Mouse (Mus musculus) heart, embryonic 16.5 days (tissue): ENCODE measurements at regions not wholly inside any gene's neighbourhood (a gene's known extent, or its start where the extent isn't known, plus 50 kb on each side); places are given as distances from the start of the nearest gene placed in this dataset.

Experiments
- ATAC-seq: fragments of 200-750 bp; cut with Nextera tagmentation; replicated peaks from 2 replicates; pipeline ENCODE4 v1.8.0; 2017; ENCODE audit warnings: moderate number of reproducible peaks; ENCODE audit not compliant: insufficient read depth, low FRiP score; ENCODE audit errors: extremely low read depth
- H3K27ac ChIP-seq: fragments of 300-500 bp; sonication (generic); 2 replicates; pipeline ENCODE4 v1.5.1; 2014; ENCODE audit warnings: mild to moderate bottlenecking, low read length, control low read depth, moderate library complexity
- H3K27me3 ChIP-seq: fragments of 300-500 bp; sonication (generic); 2 replicates; pipeline ENCODE4 v1.6.1; 2014; ENCODE audit warnings: low read length, mixed read lengths; ENCODE audit not compliant: control insufficient read depth, insufficient read depth
- H3K36me3 ChIP-seq: fragments of 300-500 bp; sonication (generic); 2 replicates; pipeline ENCODE4 v1.6.1; 2014; ENCODE audit not compliant: control insufficient read depth, insufficient read depth
- H3K4me1 ChIP-seq: fragments of 300-500 bp; sonication (generic); 2 replicates; pipeline ENCODE4 v1.6.1; 2014; ENCODE audit warnings: low read length, mixed read lengths; ENCODE audit not compliant: control insufficient read depth, insufficient read depth
- H3K4me2 ChIP-seq: fragments of 300-500 bp; sonication (generic); 2 replicates; pipeline ENCODE4 v1.6.1; 2014; ENCODE audit warnings: low read depth, mild to moderate bottlenecking, control low read depth, low read length
- H3K4me3 ChIP-seq: fragments of 300-500 bp; sonication (generic); 2 replicates; pipeline ENCODE4 v1.5.1; 2014; ENCODE audit warnings: mild to moderate bottlenecking, control low read depth, low read length
- H3K9ac ChIP-seq: fragments of 300-500 bp; sonication (generic); 2 replicates; pipeline ENCODE4 v1.6.1; 2014; ENCODE audit warnings: low read length, control low read depth
- H3K9me3 ChIP-seq: fragments of 300-500 bp; sonication (generic); replicated peaks from 2 replicates; pipeline ENCODE4 v1.6.1; 2016; ENCODE audit warnings: low read length; ENCODE audit not compliant: control insufficient read depth
- WGBS: fragments of 180-500 bp; shearing (Covaris S2); extraction: QIAGEN DNeasy Blood & Tissue Kit; methylation state at CpG from one replicate; pipeline ENCODE4 v1.1.7; 2014; 5-methylcytosine and 5-hydroxymethylcytosine counted together

DNA sequence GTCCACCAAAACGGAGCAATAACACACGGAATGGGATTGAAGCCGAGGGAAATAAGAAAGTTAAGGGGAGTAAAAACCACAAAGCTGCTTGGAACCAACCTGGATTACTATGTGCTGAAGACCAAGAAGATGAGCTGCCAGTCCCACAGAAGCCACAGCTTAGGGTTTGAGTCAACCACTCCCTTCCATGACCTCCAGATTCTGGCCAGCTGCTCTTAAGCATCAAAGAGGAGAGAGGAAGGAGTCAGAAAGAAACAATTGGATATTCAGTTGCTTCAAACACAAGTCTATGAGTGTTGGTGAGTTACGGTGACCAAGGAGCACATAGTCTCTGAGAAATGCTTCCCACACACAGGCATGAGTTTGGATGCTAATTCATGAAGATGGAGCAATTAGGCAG is 99.7 kb upstream of the Egflam start:
- WGBS: 92% methylated on average over 4 of the region's 4 CpGs
- ATAC-seq: no peak

DNA sequence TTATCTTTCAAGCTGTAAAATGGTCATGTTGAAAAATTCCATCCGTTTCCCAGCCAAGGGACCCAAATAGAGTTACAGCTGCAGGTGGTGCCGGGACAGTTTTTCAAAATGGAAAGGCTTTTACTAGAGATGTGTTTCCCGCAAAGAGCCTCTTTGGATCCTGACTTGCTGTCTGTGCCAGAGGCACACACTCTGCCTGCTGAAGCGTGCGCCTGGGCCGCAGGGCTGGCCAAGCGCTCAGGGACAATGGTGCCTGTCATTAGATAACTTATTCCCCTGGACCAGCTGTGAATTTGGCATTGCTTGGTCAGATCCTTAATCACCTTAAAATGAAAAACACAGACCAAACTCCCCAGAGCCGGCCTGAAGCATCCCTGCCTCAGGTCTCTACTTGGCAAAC is 110.3 kb upstream of the Egflam start:
- H3K27ac ChIP-seq: no peak overlapping the region
- no peaks in the 10 kb centered on the region for H3K9me3 ChIP-seq
- H3K4me2 ChIP-seq: no peak overlapping the region
- H3K4me1 ChIP-seq: no peaks in the 10 kb centered on the region
- 78% methylated on average over 8 of the region's 8 CpGs for WGBS
- ATAC-seq: no peak
- no peak overlapping the region for H3K9ac ChIP-seq
- H3K27me3 ChIP-seq: no peaks in the 10 kb centered on the region
- no peak overlapping the region for H3K4me3 ChIP-seq
- no peaks in the 10 kb centered on the region for H3K36me3 ChIP-seq

More for the DNA sequence above, 99.7 kb upstream of the Egflam start:
- H3K36me3 ChIP-seq: no peaks in the 10 kb centered on the region
- H3K4me1 ChIP-seq: no peaks in the 10 kb centered on the region
- H3K27me3 ChIP-seq: no peaks in the 10 kb centered on the region
- no peaks in the 10 kb centered on the region for H3K9me3 ChIP-seq
- no peak overlapping the region for H3K4me2 ChIP-seq
- H3K9ac ChIP-seq: no peak overlapping the region
- H3K4me3 ChIP-seq: no peak overlapping the region
- H3K27ac ChIP-seq: no peak overlapping the region

DNA sequence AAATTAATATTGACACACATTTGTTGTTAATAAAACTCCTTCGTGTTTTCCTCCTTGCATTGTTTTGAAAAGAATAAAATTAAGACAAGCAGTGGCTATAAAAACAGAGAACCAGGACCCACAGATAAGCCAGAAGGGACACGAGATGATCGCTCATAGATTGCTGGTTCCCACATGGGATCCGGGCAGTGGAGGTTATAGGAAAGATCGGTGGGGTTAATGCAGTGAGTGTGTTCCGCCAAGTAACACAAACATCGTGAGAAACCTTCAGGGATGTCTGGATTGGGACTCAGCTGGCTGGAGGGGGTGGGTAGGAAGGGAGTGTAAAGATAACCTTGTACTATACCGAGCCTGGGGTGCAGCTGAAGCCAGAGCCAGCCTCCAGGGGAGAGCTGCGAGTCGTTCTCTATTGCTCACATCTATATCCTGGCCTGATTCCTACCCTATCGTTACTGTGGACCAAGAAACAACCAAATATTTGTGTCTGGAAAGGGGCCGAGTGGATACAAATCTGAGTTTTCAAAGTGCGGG is 116.6 kb upstream of the Egflam start:
- no peak overlapping the region for H3K27ac ChIP-seq
- no peak overlapping the region for H3K9ac ChIP-seq
- ATAC-seq: no peak
- no peaks in the 10 kb centered on the region for H3K9me3 ChIP-seq
- no peaks in the 10 kb centered on the region for H3K36me3 ChIP-seq
- 64% methylated on average over 13 of the region's 13 CpGs for WGBS
- no peak overlapping the region for H3K4me2 ChIP-seq
- H3K4me3 ChIP-seq: no peak overlapping the region
- H3K4me1 ChIP-seq: no peaks in the 10 kb centered on the region
- H3K27me3 ChIP-seq: no peaks in the 10 kb centered on the region

DNA sequence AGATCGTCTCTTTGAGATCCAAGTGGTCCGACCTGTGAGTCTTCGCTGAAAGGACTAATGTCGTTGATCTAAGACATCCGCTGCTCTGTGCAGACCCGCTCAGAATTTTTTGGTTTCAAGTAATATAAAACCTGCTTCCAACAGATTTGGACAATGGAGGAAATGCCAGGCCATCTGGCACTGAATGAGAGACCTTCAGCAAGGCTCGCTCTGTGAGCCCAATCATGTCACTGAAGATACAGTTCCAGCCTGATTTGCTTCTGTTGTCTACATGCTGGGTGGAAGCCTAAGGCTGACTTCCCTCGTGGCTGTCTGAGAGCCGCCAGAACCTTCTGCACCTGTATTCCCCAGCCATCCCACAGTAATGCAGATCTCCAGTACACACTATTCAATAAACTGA is 123.4 kb upstream of the Egflam start:
- H3K9ac ChIP-seq: no peak overlapping the region
- no peak overlapping the region for H3K4me3 ChIP-seq
- WGBS: 66% methylated on average over 9 of the region's 9 CpGs
- H3K4me2 ChIP-seq: no peak overlapping the region
- no peaks in the 10 kb centered on the region for H3K27me3 ChIP-seq
- ATAC-seq: no peak
- H3K36me3 ChIP-seq: no peaks in the 10 kb centered on the region
- H3K27ac ChIP-seq: no peak overlapping the region
- no peaks in the 10 kb centered on the region for H3K9me3 ChIP-seq
- H3K4me1 ChIP-seq: no peaks in the 10 kb centered on the region

DNA sequence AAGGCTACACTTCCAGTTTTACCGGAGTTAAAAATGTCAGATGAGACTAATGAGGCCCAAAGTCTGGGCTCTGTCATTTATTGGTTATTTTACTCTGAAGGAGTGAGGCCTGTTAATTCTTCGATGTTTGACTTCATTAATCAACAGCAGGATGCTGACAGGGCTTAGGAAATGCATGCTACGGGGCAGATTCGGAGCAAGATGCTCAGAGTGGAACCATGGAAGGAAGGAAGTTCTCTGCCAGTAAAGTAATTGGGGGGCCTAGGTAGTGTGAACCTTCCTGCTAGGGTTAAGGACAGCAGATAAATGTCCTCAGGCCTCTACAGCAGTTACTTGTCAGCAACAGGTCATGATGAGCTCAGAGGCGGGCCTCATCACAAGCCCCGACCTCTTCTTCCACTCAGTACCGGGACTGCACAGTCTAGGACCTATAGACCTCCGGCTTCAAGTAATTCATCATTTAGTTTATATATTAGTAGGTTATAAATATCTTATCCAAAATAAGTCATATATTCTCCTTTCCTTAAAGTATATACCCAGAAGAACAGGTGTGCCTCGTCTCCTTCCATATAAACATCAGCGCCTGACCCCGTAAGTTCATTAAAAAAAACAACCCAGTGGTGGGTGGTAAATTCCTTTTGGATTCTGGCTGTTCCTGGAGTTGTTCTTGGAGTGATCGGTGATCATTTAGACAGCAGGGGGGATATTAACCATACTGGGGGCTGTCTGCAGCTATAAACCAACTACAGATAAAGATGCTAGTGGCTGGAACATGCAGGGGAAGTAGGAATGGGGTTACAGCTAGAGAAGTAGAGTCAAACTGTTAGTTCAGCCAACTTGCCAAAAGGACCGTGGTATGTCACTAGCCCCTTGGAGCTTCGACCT is 124.9 kb upstream of the Egflam start:
- WGBS: 66% methylated on average over 14 of the region's 14 CpGs
- Histone ChIP-seq H3K36me3 (no peaks in the 10 kb centered on the region), H3K27me3 (no peaks in the 10 kb centered on the region), H3K4me2 (no peak overlapping the region), H3K9me3 (no peaks in the 10 kb centered on the region), H3K4me1 (no peaks in the 10 kb centered on the region), H3K4me3 (no peak overlapping the region), H3K9ac (no peak overlapping the region), H3K27ac (no peak overlapping the region)
- ATAC-seq: no peak

DNA sequence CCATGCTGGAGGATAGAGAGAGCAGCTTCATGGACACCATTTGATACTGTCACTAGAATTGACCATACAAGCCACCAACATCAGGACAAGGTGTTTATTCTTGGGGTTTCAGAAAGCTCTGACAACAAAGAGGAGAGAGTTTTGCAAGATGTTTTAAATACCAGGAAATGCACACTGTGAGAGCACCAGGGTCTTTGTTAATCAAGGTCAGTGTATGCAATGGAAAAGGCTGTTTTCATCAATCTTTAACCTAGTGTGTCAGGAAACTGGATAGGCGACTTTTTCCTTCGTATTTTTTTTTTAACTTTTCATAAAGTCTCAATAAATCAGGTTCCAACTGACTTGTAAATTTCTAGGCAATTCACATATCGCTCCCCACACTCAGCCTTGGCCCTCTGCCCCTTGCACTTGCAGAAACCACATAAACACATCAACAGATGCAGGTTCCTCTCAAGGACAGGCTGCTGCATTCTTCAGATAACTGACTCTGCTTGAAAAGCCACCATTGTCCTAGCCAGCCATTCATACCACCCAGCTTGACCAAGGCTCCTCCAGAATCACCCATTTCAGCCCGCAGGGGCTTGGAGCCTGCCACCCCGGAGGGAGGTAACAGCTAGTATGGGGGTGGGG is 132.9 kb upstream of the Egflam start:
- H3K27me3 ChIP-seq: no peaks in the 10 kb centered on the region
- no peak overlapping the region for H3K9ac ChIP-seq
- no peak overlapping the region for H3K4me2 ChIP-seq
- H3K27ac ChIP-seq: no peak overlapping the region
- H3K36me3 ChIP-seq: no peaks in the 10 kb centered on the region
- H3K4me1 ChIP-seq: peaks cover 3% of the 10 kb centered on the region; the same call in 1 of the 2 replicates
- no peaks in the 10 kb centered on the region for H3K9me3 ChIP-seq
- H3K4me3 ChIP-seq: no peak overlapping the region
- ATAC-seq: no peak
- 15% methylated on average over 5 of the region's 5 CpGs for WGBS

DNA sequence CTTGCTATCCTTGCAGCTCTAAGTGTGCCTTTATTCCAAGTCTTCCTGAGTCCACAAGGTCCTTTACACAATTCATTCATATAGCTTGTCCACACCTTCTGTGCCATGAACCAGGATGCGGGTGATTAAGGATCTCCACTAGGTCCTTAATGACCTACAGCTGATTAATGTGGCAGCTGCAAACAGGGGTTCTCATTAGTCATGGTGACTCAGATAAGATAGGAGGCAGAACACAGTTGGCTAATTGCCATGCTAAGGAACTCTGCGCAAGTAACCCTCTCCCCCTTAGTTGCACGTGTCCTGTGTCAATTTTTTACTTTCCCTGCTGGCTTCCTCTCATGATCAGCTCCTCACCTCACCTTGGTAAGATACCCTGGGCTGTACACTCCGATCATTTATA is 139.7 kb upstream of the Egflam start:
- Histone ChIP-seq H3K27me3 (no peaks in the 10 kb centered on the region), H3K4me3 (no peak overlapping the region)
- no peak for ATAC-seq

DNA sequence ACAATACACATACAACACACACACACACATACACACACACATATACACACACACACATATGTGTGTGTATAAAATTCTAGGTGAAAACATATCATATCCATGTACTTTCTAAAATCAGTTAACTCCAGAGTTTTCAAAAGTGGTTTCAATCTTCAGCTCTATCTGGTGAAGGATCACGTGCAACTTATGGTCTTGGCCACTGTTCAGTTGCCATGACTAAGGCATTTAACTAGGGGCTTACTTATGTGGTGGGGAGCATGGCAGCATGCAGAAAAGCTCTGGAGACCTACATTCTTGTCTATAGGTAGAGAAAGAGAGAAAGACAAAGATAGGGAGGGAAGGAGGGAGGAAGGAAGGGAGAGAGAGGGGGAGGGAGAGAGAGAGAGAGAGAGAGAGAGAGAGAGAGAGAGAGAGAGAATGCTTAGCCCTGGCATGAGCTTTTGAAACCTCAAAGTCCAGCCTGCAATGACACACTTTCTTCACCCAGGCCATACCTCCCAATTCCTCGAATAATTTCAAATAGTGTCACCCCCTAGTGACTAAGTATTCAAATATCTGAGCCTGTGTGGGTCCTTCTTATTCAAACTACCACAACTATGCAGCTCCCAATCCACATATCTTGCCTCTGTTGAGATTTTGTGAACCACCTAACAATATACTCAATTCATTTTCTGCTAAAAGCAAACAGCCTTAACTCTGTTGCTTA is 155.1 kb upstream of the Egflam start:
- Histone ChIP-seq H3K4me3 (no peak overlapping the region), H3K9me3 (no peaks in the 10 kb centered on the region), H3K4me2 (no peak overlapping the region), H3K36me3 (no peaks in the 10 kb centered on the region), H3K27me3 (no peaks in the 10 kb centered on the region), H3K9ac (no peak overlapping the region), H3K4me1 (no peaks in the 10 kb centered on the region), H3K27ac (no peak overlapping the region)
- ATAC-seq: no peak
- 69% methylated on average over 2 of the region's 2 CpGs for WGBS

More for the DNA sequence above, 139.7 kb upstream of the Egflam start:
- Histone ChIP-seq H3K4me2 (no peak overlapping the region), H3K9ac (no peak overlapping the region), H3K36me3 (no peaks in the 10 kb centered on the region), H3K4me1 (no peaks in the 10 kb centered on the region), H3K27ac (no peak overlapping the region), H3K9me3 (no peaks in the 10 kb centered on the region)
- 42% methylated on average over 4 of the region's 4 CpGs for WGBS

DNA sequence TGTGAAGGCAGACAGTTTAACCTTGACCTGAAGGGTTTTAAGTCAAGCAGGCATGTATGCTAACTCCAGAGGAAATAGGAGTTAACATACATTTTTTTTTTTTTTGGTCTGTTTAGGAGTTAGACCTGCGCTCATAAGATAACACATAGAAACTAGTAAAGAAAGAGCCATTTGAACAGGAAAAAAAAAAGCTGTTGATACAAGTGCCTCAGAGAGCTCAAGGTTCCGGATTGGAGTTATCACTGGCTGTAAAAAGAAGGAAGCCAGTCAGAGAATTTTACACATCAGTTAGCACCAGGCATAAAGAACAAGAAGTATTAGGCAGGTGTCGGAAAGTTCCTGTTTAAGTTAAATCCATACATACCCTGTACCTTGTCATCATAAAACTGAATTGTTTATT is 156.2 kb upstream of the Egflam start:
- no peaks in the 10 kb centered on the region for H3K27me3 ChIP-seq
- no peak for ATAC-seq
- no peak overlapping the region for H3K4me2 ChIP-seq
- H3K36me3 ChIP-seq: no peaks in the 10 kb centered on the region
- H3K9me3 ChIP-seq: no peaks in the 10 kb centered on the region
- no peak overlapping the region for H3K4me3 ChIP-seq
- no peak overlapping the region for H3K9ac ChIP-seq
- WGBS: 67% methylated on average over 3 of the region's 3 CpGs
- no peak overlapping the region for H3K27ac ChIP-seq
- no peaks in the 10 kb centered on the region for H3K4me1 ChIP-seq
